Mouse (Mus musculus): ENCODE data around the gene Zfp617. TPM values are rescaled to one million over a fixed set of nuclear protein-coding genes. Genes with fewer than 3 reads are reported as not detected.
A peak's percentile ranks its signal among the peaks of the same experiment; 100 is the strongest.
"Not testable (repeated sequence)": the region's sequence is repeated elsewhere in the genome, so short reads cannot be mapped to it uniquely, and the experiment has no call there.

The Zfp617 gene
- polyA plus RNA-seq, 1 experiment from 2014 or later, result 42.3 TPM

DNA sequence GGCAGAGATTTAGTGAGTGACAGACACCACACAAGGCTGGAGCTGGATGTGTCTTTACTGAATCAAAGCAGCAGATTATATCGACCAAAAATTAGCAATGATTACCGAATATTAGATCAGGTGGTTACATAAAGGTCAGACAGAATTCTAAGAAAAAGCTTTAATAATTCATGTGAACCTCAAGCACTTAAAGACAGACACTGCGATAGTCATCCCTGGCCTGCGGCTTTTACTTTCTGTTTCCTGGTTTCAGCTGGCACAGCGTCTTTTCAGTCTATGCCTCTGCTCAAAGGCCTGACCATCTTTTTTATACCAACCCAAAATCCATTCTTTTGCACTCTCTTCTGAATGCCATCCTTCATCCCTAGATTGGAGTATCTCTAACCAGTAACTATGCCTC lies 40.2 kb downstream of the Zfp617 start:
- Histone ChIP-seq H3K9ac (replicated peaks; ENCODE audit: low read length) (no peak overlapping the region), H3K27me3 (ENCODE audit: control insufficient read depth, insufficient read depth, low read length) (no peaks in the 10 kb centered on the region), H3K9me3 (ENCODE audit: control insufficient read depth, low read length) (no peaks in the 10 kb centered on the region), H3K27ac (replicated peaks; ENCODE audit: low read depth, low read length) (no peak overlapping the region), H3K4me3 (replicated peaks; ENCODE audit: low read depth, low read length) (no peak overlapping the region), H3K36me3 (ENCODE audit: control insufficient read depth, insufficient read depth, low read length) (no peaks in the 10 kb centered on the region), H3K4me2 (ENCODE audit: low read length) (no peak overlapping the region), H3K4me1 (ENCODE audit: control insufficient read depth, insufficient read depth, low read length) (peaks cover 19% of the 10 kb centered on the region)
- 91% methylated on average over 5 of the region's 5 CpGs for WGBS
- ATAC-seq (ENCODE audit: low FRiP score, low TSS enrichment) (no peak), DNase-seq (no peak)

DNA sequence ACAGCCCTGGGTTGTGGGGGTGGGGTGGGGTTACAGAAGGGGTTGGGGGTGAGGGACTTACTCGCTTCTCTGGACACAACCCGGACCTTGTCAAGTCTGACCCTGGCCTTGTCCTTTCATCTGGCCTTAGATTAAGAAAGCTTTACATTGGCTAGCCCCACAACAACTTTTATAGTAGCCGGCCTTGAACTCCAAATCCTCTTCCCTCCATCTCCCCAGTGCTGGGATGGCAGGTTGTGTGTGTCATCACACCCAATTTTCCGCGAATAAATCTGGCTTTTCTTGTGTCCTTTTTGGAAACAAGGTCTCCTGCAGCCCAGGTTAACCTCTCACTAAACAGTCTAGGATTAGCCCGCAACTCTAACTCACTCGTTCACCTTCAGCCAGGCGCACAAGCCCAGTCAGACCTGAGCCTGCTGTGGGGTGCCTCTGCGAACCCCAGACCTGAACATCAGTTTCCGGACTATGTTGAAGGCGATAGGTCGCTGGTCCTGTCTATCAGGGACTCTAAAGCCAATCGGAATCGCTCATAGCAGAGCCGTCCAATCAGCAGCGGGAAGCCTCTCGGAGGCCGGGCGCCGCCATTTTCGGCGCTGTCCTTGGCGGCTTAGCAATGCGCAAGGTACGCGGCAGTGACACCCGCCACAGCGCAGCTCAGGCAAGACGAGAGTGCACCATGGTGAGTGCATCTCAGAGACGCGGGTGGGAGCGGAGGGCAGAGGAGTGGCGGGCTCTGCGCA lies 42.2 kb downstream of the Zfp617 start, which contains the start of gene Zfp961:
Gene Zfp961 (plus strand): TSS at position 557 of the 740 bp plus-strand sequence.
- peak; percentile 100 for ATAC-seq (ENCODE audit: low FRiP score, low TSS enrichment)
- H3K27me3 ChIP-seq (ENCODE audit: control insufficient read depth, insufficient read depth, low read length), result no peaks in the 10 kb centered on the region
- peak within 1 kb of the TSS; percentile 86 for H3K27ac ChIP-seq (replicated peaks; ENCODE audit: low read depth, low read length)
- no peaks in the 10 kb centered on the region for H3K36me3 ChIP-seq (ENCODE audit: control insufficient read depth, insufficient read depth, low read length)
- H3K4me1 ChIP-seq (ENCODE audit: control insufficient read depth, insufficient read depth, low read length), result peaks cover 19% of the 10 kb centered on the region
- H3K4me3 ChIP-seq (replicated peaks; ENCODE audit: low read depth, low read length), result peak within 1 kb of the TSS; percentile 74
- DNase-seq, result peak; percentile 99
- H3K9me3 ChIP-seq (ENCODE audit: control insufficient read depth, low read length), result peaks cover 15% of the 10 kb centered on the region
- H3K4me2 ChIP-seq (ENCODE audit: low read length), result peak within 1 kb of the TSS; percentile 70
- peak within 1 kb of the TSS; percentile 70 for H3K9ac ChIP-seq (replicated peaks; ENCODE audit: low read length)
- 3% methylated on average over 34 of the region's 34 CpGs for WGBS

DNA sequence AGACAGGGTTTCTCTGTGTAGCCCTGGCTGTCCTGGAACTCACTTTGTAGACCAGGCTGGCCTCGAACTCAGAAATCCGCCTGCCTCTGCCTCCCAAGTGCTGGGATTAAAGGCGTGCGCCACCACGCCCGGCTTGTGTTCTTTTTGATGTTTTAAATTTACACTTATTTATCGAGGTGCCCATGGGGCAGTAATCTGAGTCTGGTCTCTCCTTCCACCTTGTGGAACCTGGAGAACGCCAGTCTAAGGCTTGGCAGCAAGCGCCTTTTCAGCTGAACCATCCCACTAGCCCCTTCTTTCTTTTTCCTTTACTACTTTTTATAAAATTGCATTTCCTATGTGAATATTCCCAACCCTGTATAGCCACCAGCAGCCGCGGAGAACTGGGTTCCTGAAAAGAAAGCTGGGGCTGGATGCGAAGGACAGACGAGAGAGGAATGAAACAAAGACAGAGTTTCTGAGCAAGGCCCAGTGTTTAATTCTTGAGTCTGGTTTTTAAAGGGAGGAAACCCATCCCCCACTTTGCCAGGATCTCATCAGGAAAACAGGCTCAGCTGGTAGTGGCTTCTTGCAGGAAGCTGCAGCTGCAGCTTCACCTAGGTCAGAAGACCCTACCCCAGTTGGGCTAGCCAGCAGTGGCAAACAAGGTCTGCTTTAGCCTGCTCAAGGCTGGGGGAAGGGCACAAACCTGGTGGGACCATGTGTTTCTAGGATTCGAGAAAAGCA lies 43.2 kb downstream of the Zfp617 start:
- DNase-seq, result peak; percentile 31
- 43% methylated on average over 14 of the region's 14 CpGs for WGBS
- Histone ChIP-seq H3K4me3 (replicated peaks; ENCODE audit: low read depth, low read length) (peak overlapping the region; percentile 74), H3K27me3 (ENCODE audit: control insufficient read depth, insufficient read depth, low read length) (no peaks in the 10 kb centered on the region), H3K36me3 (ENCODE audit: control insufficient read depth, insufficient read depth, low read length) (no peaks in the 10 kb centered on the region), H3K4me1 (ENCODE audit: control insufficient read depth, insufficient read depth, low read length) (peaks cover 19% of the 10 kb centered on the region), H3K27ac (replicated peaks; ENCODE audit: low read depth, low read length) (0 out of 2 replicates have a peak overlapping the region, but pooled peaks have one; percentile 86), H3K9ac (replicated peaks; ENCODE audit: low read length) (peak overlapping the region; percentile 70), H3K4me2 (ENCODE audit: low read length) (peak overlapping the region; percentile 70), H3K9me3 (ENCODE audit: control insufficient read depth, low read length) (peaks cover 20% of the 10 kb centered on the region)
- ATAC-seq (ENCODE audit: low FRiP score, low TSS enrichment), result no peak

DNA sequence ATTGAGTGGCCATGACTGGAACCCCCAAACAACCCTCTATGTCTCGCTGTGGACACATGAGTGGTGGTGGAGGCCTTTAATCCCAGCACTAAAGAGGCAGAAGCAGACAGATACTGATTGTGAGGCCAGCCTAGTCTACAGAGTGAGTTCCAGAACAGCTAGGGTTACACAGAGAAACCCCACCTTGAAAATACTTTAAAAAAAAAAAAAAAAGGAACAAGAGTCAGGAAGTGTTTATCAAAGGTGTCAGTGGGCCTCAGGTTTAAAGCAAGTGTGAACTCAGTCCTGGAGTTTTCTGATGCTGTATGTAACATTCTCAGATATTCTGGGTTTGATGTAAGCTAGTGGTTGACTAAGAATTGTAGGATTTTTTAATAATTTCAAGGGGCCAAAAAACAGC lies 44.1 kb downstream of the Zfp617 start:
- peaks cover 19% of the 10 kb centered on the region for H3K4me1 ChIP-seq (ENCODE audit: control insufficient read depth, insufficient read depth, low read length)
- H3K9me3 ChIP-seq (ENCODE audit: control insufficient read depth, low read length), result peaks cover 22% of the 10 kb centered on the region
- WGBS, result 100% methylated on average over 1 of the region's 1 CpGs
- no peak overlapping the region for H3K9ac ChIP-seq (replicated peaks; ENCODE audit: low read length)
- no peaks in the 10 kb centered on the region for H3K36me3 ChIP-seq (ENCODE audit: control insufficient read depth, insufficient read depth, low read length)
- no peaks in the 10 kb centered on the region for H3K27me3 ChIP-seq (ENCODE audit: control insufficient read depth, insufficient read depth, low read length)
- no peak for DNase-seq
- H3K27ac ChIP-seq (replicated peaks; ENCODE audit: low read depth, low read length), result no peak overlapping the region
- peak overlapping the region; percentile 70; the same call in 1 of the 2 replicates for H3K4me2 ChIP-seq (ENCODE audit: low read length)
- no peak overlapping the region for H3K4me3 ChIP-seq (replicated peaks; ENCODE audit: low read depth, low read length)
- ATAC-seq (ENCODE audit: low FRiP score, low TSS enrichment), result no peak

DNA sequence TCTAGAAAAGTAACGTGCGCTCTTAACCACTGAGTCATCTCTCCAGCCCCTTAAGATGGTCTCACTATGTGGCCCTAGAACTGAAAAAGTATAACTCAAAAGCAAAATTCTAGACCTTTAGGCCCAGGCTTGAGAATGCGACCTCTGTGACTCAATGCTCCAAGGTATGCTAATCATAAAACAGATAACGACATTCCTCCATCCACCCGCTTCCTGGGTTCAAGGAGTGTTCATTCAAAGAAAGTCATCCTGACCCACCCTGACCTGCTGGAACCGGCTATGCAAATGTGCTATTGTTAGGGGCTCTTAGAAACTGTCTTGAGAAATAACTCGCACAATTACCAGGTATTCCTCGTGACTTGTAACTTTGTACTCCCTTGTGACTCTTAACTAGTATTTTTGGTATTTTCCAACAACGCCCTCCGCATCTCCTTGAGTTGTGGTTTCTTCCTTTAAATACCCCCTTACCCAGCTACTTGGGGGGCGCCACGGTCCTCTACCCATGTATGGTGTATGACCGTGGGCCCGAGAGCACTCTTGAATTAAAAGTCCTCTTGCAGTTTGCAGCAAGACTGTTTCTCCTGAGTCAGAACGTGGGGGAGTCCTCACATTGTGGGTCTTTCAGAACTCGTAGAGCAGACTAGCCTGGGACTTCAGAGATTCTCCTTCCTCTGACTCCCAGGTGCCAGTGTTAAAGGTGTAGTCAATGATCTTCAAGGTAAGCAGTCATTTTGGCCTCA lies 44.7 kb downstream of the Zfp617 start:
- H3K9me3 ChIP-seq (ENCODE audit: control insufficient read depth, low read length), result peaks cover 22% of the 10 kb centered on the region
- H3K27me3 ChIP-seq (ENCODE audit: control insufficient read depth, insufficient read depth, low read length); H3K4me3 ChIP-seq (replicated peaks; ENCODE audit: low read depth, low read length); ATAC-seq (ENCODE audit: low FRiP score, low TSS enrichment); H3K9ac ChIP-seq (replicated peaks; ENCODE audit: low read length); H3K4me2 ChIP-seq (ENCODE audit: low read length); DNase-seq; H3K36me3 ChIP-seq (ENCODE audit: control insufficient read depth, insufficient read depth, low read length); H3K27ac ChIP-seq (replicated peaks; ENCODE audit: low read depth, low read length): not testable (repeated sequence)
- H3K4me1 ChIP-seq (ENCODE audit: control insufficient read depth, insufficient read depth, low read length), result peaks cover 19% of the 10 kb centered on the region
- WGBS, result 95% methylated on average over 16 of the region's 16 CpGs

DNA sequence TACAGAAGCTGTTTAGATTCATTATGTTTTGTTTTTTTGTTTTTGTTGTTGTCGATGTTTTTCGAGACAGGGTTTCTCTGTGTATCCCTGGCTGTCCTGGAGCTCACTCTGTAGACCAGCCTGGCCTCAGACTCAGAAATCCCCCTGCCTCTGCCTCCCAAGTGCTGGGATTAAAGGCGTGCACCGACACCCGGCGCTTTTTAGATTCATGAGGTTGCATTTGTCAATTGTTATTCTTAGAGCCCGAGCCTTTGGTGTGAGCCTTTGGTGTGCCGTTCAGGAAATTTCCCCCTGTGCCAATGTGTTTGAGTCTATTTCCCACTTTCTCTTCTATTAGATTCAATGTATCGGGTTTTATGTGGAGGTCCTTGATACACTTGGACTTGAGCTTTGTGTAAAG lies 46.2 kb downstream of the Zfp617 start:
- H3K4me2 ChIP-seq (ENCODE audit: low read length), result no peak overlapping the region
- DNase-seq, result no peak
- H3K27me3 ChIP-seq (ENCODE audit: control insufficient read depth, insufficient read depth, low read length), result no peaks in the 10 kb centered on the region
- no peak for ATAC-seq (ENCODE audit: low FRiP score, low TSS enrichment)
- H3K4me1 ChIP-seq (ENCODE audit: control insufficient read depth, insufficient read depth, low read length), result peaks cover 19% of the 10 kb centered on the region
- no peak overlapping the region for H3K27ac ChIP-seq (replicated peaks; ENCODE audit: low read depth, low read length)
- no peaks in the 10 kb centered on the region for H3K36me3 ChIP-seq (ENCODE audit: control insufficient read depth, insufficient read depth, low read length)
- WGBS, result 97% methylated on average over 9 of the region's 9 CpGs
- H3K9me3 ChIP-seq (ENCODE audit: control insufficient read depth, low read length), result peaks cover 22% of the 10 kb centered on the region
- H3K9ac ChIP-seq (replicated peaks; ENCODE audit: low read length), result no peak overlapping the region
- no peak overlapping the region for H3K4me3 ChIP-seq (replicated peaks; ENCODE audit: low read depth, low read length)

DNA sequence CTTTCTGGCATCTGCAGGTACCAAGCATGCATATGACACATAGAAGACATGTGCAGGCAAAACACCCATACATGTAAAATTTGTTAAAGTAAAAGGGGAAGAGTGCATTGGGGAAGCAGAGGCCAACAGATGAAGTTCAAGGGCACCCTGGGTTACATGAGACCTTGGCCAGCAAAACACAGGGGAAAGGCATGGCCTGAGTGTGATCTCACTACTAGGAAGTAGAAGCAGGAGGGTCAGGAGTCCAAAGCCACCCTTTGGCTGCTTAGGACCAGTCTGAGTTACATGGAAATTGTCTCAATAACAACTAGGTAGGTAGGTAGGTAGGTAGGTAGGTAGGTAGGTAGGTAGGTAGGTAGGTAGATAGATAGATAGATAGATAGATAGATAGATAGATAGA lies 52.0 kb downstream of the Zfp617 start:
- no peak for ATAC-seq (ENCODE audit: low FRiP score, low TSS enrichment)
- Histone ChIP-seq H3K9ac (replicated peaks; ENCODE audit: low read length) (no peak overlapping the region), H3K4me2 (ENCODE audit: low read length) (no peak overlapping the region), H3K4me3 (replicated peaks; ENCODE audit: low read depth, low read length) (no peak overlapping the region), H3K9me3 (ENCODE audit: control insufficient read depth, low read length) (peaks cover 9% of the 10 kb centered on the region), H3K36me3 (ENCODE audit: control insufficient read depth, insufficient read depth, low read length) (no peaks in the 10 kb centered on the region), H3K27me3 (ENCODE audit: control insufficient read depth, insufficient read depth, low read length) (no peaks in the 10 kb centered on the region), H3K27ac (replicated peaks; ENCODE audit: low read depth, low read length) (no peak overlapping the region), H3K4me1 (ENCODE audit: control insufficient read depth, insufficient read depth, low read length) (no peaks in the 10 kb centered on the region)
- no peak for DNase-seq

DNA sequence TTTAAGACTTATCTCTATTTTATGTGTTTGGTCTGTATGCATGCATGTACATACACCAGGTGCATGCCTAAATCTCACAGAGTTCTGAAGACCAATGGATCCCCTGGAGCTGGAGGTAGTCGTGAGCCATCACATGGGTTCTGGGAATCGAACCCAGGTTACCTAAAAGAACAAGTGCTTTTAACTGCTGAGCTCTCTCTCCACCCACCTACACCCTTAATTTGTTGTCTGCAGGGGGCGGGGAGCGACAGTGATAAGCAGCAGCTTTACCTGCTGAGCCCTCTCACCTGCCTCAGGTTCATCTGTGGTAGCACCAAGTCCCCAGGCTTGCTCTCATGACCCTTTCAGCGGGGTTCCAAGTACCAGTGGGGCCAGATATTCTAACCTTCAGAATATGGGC lies 53.4 kb downstream of the Zfp617 start:
- DNase-seq (no peak), ATAC-seq (ENCODE audit: low FRiP score, low TSS enrichment) (no peak)
- H3K27ac ChIP-seq (replicated peaks; ENCODE audit: low read depth, low read length), result no peak overlapping the region
- no peak overlapping the region for H3K9ac ChIP-seq (replicated peaks; ENCODE audit: low read length)
- H3K27me3 ChIP-seq (ENCODE audit: control insufficient read depth, insufficient read depth, low read length), result no peaks in the 10 kb centered on the region
- peaks cover 12% of the 10 kb centered on the region for H3K36me3 ChIP-seq (ENCODE audit: control insufficient read depth, insufficient read depth, low read length)
- H3K4me1 ChIP-seq (ENCODE audit: control insufficient read depth, insufficient read depth, low read length), result no peaks in the 10 kb centered on the region
- no peak overlapping the region for H3K4me3 ChIP-seq (replicated peaks; ENCODE audit: low read depth, low read length)
- H3K4me2 ChIP-seq (ENCODE audit: low read length), result no peak overlapping the region
- peaks cover 4% of the 10 kb centered on the region; the same call in 1 of the 2 replicates for H3K9me3 ChIP-seq (ENCODE audit: control insufficient read depth, low read length)
- WGBS, result 97% methylated on average over 5 of the region's 5 CpGs
